Mouse (Mus musculus): ENCODE measurements around the gene Gm11569.

DNA sequence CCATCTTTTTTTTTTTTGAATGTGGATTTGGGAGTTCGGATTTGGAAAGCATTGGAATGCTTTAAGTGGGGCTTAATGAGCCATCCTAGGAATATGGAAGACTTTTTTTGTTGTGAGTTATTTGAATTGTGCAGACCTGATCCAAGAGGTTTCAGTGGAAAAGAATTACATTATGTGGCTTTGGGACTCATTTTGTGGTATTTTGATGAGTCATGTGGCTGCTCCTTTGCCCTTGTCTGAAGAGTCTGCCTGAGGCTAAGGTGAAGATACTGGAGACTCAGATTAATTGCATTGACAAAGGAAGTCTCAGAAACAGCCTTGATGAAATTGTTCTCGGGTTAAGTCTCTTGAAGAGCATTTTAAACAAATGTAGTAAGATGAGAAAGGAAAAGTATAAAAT lies 30.3 kb downstream of the Gm11569 start:
- TF ChIP-seq MAX (IDR thresholded peaks at IDR 0.05; ENCODE audit: low read length) (no peak), CTCF (conservative IDR thresholded peaks at IDR 0.05 in 1 of 2, IDR thresholded peaks at IDR 0.05 in 1 of 2; ENCODE audit: low read depth in 2 of 2, low read length in 2 of 2) (no peak), MXI1 (IDR thresholded peaks at IDR 0.05; ENCODE audit: low read depth, low read length) (no peak), UBTF (IDR thresholded peaks at IDR 0.05; ENCODE audit: low read depth, low read length) (no peak), JUND (conservative IDR thresholded peaks at IDR 0.05; ENCODE audit: low read depth, low read length) (no peak), POLR2A (IDR thresholded peaks at IDR 0.05; ENCODE audit: low read depth, low read length) (no peak)
